Mouse (Mus musculus) heart, embryonic 13.5 days (tissue): ENCODE results near the gene Aloxe3. TPM values are rescaled to one million over a fixed set of nuclear protein-coding genes. Genes with fewer than 3 reads are reported as not detected.

ENCODE experiments used
- ATAC-seq: fragments of 200-750 bp; cut with Nextera tagmentation; 2 replicates; pipeline ENCODE4 v1.8.0; 2017; ENCODE audit warnings: moderate TSS enrichment; ENCODE audit not compliant: insufficient number of reproducible peaks, low FRiP score, low TSS enrichment; ENCODE audit errors: extremely low read depth
- H3K27ac ChIP-seq: fragments of 300-500 bp; sonication (generic); replicated peaks from 2 replicates; pipeline ENCODE4 v1.5.1; 2015; ENCODE audit warnings: moderate library complexity, mild to moderate bottlenecking, inconsistent platforms
- H3K27me3 ChIP-seq: fragments of 300-500 bp; sonication (generic); replicated peaks from 2 replicates; pipeline ENCODE4 v1.6.1; 2015; ENCODE audit warnings: mild to moderate bottlenecking, inconsistent platforms
- H3K36me3 ChIP-seq: fragments of 300-500 bp; sonication (generic); 2 replicates; pipeline ENCODE4 v1.6.1; 2015; ENCODE audit warnings: mild to moderate bottlenecking, inconsistent platforms
- H3K4me1 ChIP-seq: fragments of 300-500 bp; sonication (generic); 2 replicates; pipeline ENCODE4 v1.6.1; 2015; ENCODE audit warnings: inconsistent platforms
- H3K4me2 ChIP-seq: fragments of 300-500 bp; sonication (generic); 2 replicates; pipeline ENCODE4 v1.6.1; 2015; ENCODE audit warnings: inconsistent platforms, mild to moderate bottlenecking, moderate library complexity
- H3K4me3 ChIP-seq: fragments of 300-500 bp; sonication (generic); 2 replicates; pipeline ENCODE4 v1.5.1; 2015; ENCODE audit warnings: moderate library complexity, mild to moderate bottlenecking, inconsistent platforms
- H3K9ac ChIP-seq: fragments of 300-500 bp; sonication (generic); 2 replicates; pipeline ENCODE4 v1.6.1; 2015; ENCODE audit warnings: inconsistent platforms, mild to moderate bottlenecking, moderate library complexity
- H3K9me3 ChIP-seq: fragments of 300-500 bp; sonication (generic); 2 replicates; pipeline ENCODE4 v1.6.1; 2016; ENCODE audit warnings: inconsistent platforms
- WGBS: fragments of 180-500 bp; shearing (Covaris S2); methylation state at CpG from one replicate; pipeline ENCODE4 v1.1.7; 2015; ENCODE audit warnings: mixed read lengths; 5-methylcytosine and 5-hydroxymethylcytosine counted together
- polyA plus RNA-seq: library from polyadenylated mRNA; unstranded; fragments of >200 nt; fragmentation: Nextera tagmentation; extraction: Ambion mirVana; gene quantifications from 2 replicates; pipeline ENCODE4 v1.2.1, GENCODE M21; 2015

Aloxe3 gene
- polyA plus RNA-seq, 1 experiment from 2014 or later, result 0.13 TPM

DNA sequence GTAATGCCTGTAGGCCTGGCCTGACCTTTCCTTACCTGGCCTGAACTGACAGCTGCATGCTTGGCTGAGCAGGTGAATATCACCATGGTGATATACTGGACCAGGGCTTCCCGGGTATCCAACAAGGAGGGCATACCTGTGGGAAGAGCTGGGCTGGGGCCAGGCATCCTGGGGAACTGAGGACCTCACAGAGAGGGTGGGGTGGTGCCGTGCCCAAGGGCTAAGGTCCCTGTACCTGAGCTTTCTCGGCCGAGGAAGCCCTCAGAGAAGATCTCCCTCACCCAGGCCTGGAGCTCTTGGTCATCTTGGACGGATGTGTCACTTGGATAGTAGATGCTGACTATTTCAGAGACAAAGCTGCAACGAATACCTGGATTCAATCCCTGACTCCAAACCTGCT, 60.2 kb downstream of the Aloxe3 start:
- peaks cover 11% of the 10 kb centered on the region for H3K27me3 ChIP-seq
- no peak overlapping the region for H3K4me3 ChIP-seq
- H3K27ac ChIP-seq, result no peak overlapping the region
- H3K4me1 ChIP-seq, result no peaks in the 10 kb centered on the region
- WGBS, result 72% methylated on average over 6 of the region's 6 CpGs
- no peak overlapping the region for H3K9ac ChIP-seq
- no peak overlapping the region for H3K4me2 ChIP-seq
- H3K36me3 ChIP-seq, result no peaks in the 10 kb centered on the region
- no peaks in the 10 kb centered on the region for H3K9me3 ChIP-seq
- no peak for ATAC-seq

DNA sequence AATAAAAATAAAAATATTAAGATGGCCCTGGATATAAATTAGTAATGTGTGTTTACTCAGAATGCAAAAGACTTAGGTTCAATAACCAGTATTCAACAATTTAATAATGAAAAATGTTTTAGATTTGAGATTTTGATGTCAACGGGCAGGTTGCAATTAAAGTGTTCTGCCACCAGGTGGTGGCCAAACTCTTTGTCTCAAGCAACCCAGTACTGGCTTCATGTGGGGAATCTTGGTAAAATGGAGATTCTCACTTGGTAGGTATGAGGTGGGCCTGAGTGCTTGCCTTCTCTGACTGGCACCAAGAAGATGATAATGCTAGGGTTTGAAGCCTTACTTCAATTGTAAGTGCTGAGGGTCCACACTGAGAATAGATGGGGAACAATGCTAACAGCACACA, 67.1 kb downstream of the Aloxe3 start:
- 3% methylated on average over 1 of the region's 1 CpGs for WGBS
- ATAC-seq, result no peak
- Histone ChIP-seq H3K4me3 (no peak overlapping the region), H3K9ac (no peak overlapping the region), H3K27ac (no peak overlapping the region), H3K36me3 (no peaks in the 10 kb centered on the region), H3K4me1 (peaks cover 14% of the 10 kb centered on the region), H3K27me3 (peaks cover 57% of the 10 kb centered on the region), H3K4me2 (no peak overlapping the region), H3K9me3 (no peaks in the 10 kb centered on the region)

DNA sequence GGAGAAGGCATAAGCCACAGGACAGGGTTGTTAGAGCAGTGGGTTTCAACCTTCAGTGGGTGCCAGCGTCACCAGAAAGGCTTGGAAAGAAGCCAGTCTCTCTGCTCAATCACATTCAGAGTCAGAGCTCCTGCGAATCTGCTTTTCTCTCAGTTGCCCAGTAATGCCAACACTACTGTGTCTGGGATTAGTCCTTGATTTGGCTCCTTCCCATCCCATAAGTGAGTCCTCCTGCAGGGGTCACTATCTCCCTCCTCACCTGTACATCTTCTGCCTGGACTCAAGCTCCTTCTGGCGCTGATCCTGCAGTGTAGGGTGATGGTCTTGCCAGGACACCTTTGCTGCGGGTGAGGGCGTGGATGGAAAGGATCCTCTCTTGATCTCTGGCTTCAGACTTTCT, 71.1 kb downstream of the Aloxe3 start:
- no peaks in the 10 kb centered on the region for H3K36me3 ChIP-seq
- peaks cover 65% of the 10 kb centered on the region for H3K27me3 ChIP-seq
- H3K9ac ChIP-seq, result peak overlapping the region; percentile 67
- peak overlapping the region; percentile 66 for H3K4me2 ChIP-seq
- H3K9me3 ChIP-seq, result no peaks in the 10 kb centered on the region
- peaks cover 22% of the 10 kb centered on the region for H3K4me1 ChIP-seq
- H3K27ac ChIP-seq, result no peak overlapping the region
- peak overlapping the region; percentile 36 for H3K4me3 ChIP-seq
- WGBS, result 6% methylated on average over 5 of the region's 5 CpGs
- no peak for ATAC-seq

DNA sequence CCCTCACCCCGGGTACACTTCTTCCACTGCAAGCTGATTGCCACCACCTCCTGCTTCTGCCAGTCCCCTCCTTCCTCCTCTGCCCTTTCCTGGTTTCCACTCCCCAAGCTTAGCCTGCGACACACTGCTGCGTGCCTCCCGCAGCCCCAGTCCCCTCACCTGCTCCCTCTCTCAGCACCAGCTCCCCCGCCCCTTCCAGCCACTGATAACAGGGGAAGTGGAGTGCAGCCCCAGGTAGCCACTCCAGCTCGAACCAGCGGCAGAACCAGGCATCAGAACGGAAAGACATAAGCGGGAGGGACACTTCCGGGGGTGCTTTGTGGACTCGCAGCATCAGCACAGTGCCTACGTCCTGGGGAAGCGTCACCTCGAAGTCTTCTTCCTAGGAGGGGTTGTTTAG, 71.5 kb downstream of the Aloxe3 start:
- Histone ChIP-seq H3K27me3 (peaks cover 67% of the 10 kb centered on the region), H3K4me1 (peaks cover 22% of the 10 kb centered on the region), H3K9me3 (no peaks in the 10 kb centered on the region), H3K27ac (no peak overlapping the region), H3K9ac (peak overlapping the region; percentile 67), H3K4me3 (peak overlapping the region; percentile 36), H3K4me2 (peak overlapping the region; percentile 66), H3K36me3 (no peaks in the 10 kb centered on the region)
- WGBS, result 1% methylated on average over 14 of the region's 14 CpGs
- ATAC-seq, result no peak

DNA sequence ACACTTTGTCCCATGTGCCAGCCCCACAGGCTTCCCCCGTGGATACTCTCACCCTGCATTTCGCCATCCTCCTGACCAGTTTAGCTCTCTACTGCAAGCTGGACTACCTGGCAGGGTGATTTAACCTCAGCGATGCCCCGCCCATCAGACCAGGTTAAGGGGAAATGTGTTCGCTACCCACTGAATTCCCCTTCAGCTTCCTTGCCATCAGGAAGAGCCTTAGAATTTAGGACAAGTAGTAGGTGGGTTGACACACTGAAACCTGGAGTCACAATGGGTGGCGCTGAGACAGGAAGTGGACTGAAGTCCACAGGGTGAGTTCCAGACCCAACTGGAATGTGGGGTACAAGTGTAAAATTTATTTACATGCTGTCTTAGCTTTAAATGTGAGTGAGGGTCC, 72.0 kb downstream of the Aloxe3 start, which contains the start of gene Alox8:
Gene Alox8, minus strand, starts transcription at position 101 of the 400 bp plus-strand sequence.
- ATAC-seq, result no peak
- no peak within 1 kb of the TSS for H3K27ac ChIP-seq
- H3K36me3 ChIP-seq, result no peaks in the 10 kb centered on the region
- 33% methylated on average over 6 of the region's 6 CpGs for WGBS
- peak within 1 kb of the TSS; percentile 67 for H3K9ac ChIP-seq
- H3K9me3 ChIP-seq, result no peaks in the 10 kb centered on the region
- H3K27me3 ChIP-seq, result peaks cover 67% of the 10 kb centered on the region
- H3K4me3 ChIP-seq, result peak within 1 kb of the TSS; percentile 36
- peak within 1 kb of the TSS; percentile 66 for H3K4me2 ChIP-seq
- H3K4me1 ChIP-seq, result peaks cover 22% of the 10 kb centered on the region

Other genes with a start within 250 kb of the Aloxe3 start
- gene Rnf222, start 237.3 kb upstream of the Aloxe3 start, polyA plus RNA-seq, result 0.14 and 0.15 TPM in 2 replicates
- 640 and 686 TPM in 2 replicates for gene Rpl26, start 224.3 kb upstream of the Aloxe3 start, polyA plus RNA-seq
- gene Odf4, start 198.8 kb upstream of the Aloxe3 start, polyA plus RNA-seq, result not detected in 2 replicates
- gene Arhgef15, start 168.4 kb upstream of the Aloxe3 start, polyA plus RNA-seq, result 11.2 and 11.5 TPM in 2 replicates
- 1.4 and 2.1 TPM in 2 replicates for gene Slc25a35, start 157.8 kb upstream of the Aloxe3 start, polyA plus RNA-seq
- 67.9 and 75.5 TPM in 2 replicates for gene Rangrf, start 150.7 kb upstream of the Aloxe3 start, polyA plus RNA-seq
- gene Pfas, start 117.4 kb upstream of the Aloxe3 start, polyA plus RNA-seq, result 19.9 and 20.3 TPM in 2 replicates
- 45.0 and 49.8 TPM in 2 replicates for gene Ctc1, start 110.0 kb upstream of the Aloxe3 start, polyA plus RNA-seq
- 78.4 and 83.0 TPM in 2 replicates for gene Aurkb, start 80.2 kb upstream of the Aloxe3 start, polyA plus RNA-seq
- 9.7 and 10.3 TPM in 2 replicates for gene Borcs6, start 66.2 kb upstream of the Aloxe3 start, polyA plus RNA-seq
- 28.4 and 31.3 TPM in 2 replicates for gene Tmem107, start 55.1 kb upstream of the Aloxe3 start, polyA plus RNA-seq
- gene Vamp2, start 37.4 kb upstream of the Aloxe3 start, polyA plus RNA-seq, result 79.5 and 82.1 TPM in 2 replicates
- 8.6 and 9.0 TPM in 2 replicates for gene Per1, start 30.7 kb upstream of the Aloxe3 start, polyA plus RNA-seq
- gene Hes7, start 5.5 kb upstream of the Aloxe3 start, polyA plus RNA-seq, result 0.47 and 0.67 TPM in 2 replicates
- 0.41 and 0.60 TPM in 2 replicates for gene 9130213A22Rik, start 3.3 kb upstream of the Aloxe3 start, polyA plus RNA-seq
- gene Alox12b, start 31.1 kb downstream of the Aloxe3 start, polyA plus RNA-seq, result not detected in 2 replicates
- 1.1 and 1.5 TPM in 2 replicates for gene Alox8, start 71.9 kb downstream of the Aloxe3 start, polyA plus RNA-seq
- 0.06 and 0.12 TPM in 2 replicates for gene Gucy2e, start 111.1 kb downstream of the Aloxe3 start, polyA plus RNA-seq
- 13.7 and 15.3 TPM in 2 replicates for gene Cntrob, start 197.9 kb downstream of the Aloxe3 start, polyA plus RNA-seq
- gene Trappc1, start 198.1 kb downstream of the Aloxe3 start, polyA plus RNA-seq, result 173 and 201 TPM in 2 replicates
- 0.48 and 0.85 TPM in 2 replicates for gene Kcnab3, start 200.4 kb downstream of the Aloxe3 start, polyA plus RNA-seq
- gene Rnf227, start 214.6 kb downstream of the Aloxe3 start, polyA plus RNA-seq, result 6.2 and 8.3 TPM in 2 replicates
- gene Chd3, start 243.5 kb downstream of the Aloxe3 start, polyA plus RNA-seq, result 18.0 and 18.8 TPM in 2 replicates